ENCODE assay signal across 11 mouse cellular contexts in genomic region chr11:107393154-107393827, GRCm38 (mm10).
A peak's percentile ranks its signal among the peaks of the same experiment; 100 is the strongest.
DNase-seq lines count a peak whose midpoint lies in the region; ATAC-seq and TF ChIP-seq lines count a peak whose summit lies in the region.
"Had no signal": no experiment of that assay in that cellular context is flagged by ENCODE, and none has a peak within 500 bp of the region (broad histone marks: within the 10 kb centered on the region; RNA-seq: fewer than 3 reads in every experiment).

No protein-coding gene starts in this region.

- TF ChIP-seq CTCF in hindbrain, postnatal 0 days (IDR thresholded peaks at IDR 0.05; ENCODE audit: low read depth), result peak; percentile 48
- TF ChIP-seq CTCF in bone marrow, adult 2 months (IDR thresholded peaks at IDR 0.05; ENCODE audit: control insufficient read depth, insufficient read depth, low read length), result peak; percentile 72

- H3K9ac ChIP-seq in hindbrain, postnatal 0 days (replicated peaks; ENCODE audit: low read length), result no peak overlapping the region
- no peak overlapping the region for H3K9ac ChIP-seq in hindbrain, embryonic 16.5 days (ENCODE audit: low read depth, low read length)
- H3K9ac ChIP-seq: neural tube, embryonic 13.5 days had no signal

- no peak for DNase-seq in hindbrain, postnatal 0 days (ENCODE audit: low spot score)
- peak; percentile 64 for DNase-seq in CD4-positive helper T cell, adult 2 months (ENCODE audit: low read depth, low spot score)
- DNase-seq in right cerebral cortex, adult 2 months (ENCODE audit: low spot score in 2 of 2), result no peak
- DNase-seq in left cerebral cortex, postnatal 4 days, result no peak
- DNase-seq in frontal cortex, postnatal 14 days (ENCODE audit: low spot score in 2 of 2), result no peak
- DNase-seq: cerebellum, adult 11-12 months had no signal

- no peak for ATAC-seq in hindbrain, postnatal 0 days
- no peak for ATAC-seq in hindbrain, embryonic 16.5 days
- ATAC-seq in megakaryocyte progenitor cell, adult 5-6 weeks (replicated peaks; ENCODE audit: poor library complexity), result peak; percentile 59

- intact Hi-C loops in left cerebral cortex, postnatal 4 days (cut with DNase I), result no loop called here

- no peak for TF ChIP-seq POLR2A in bone marrow, adult 2 months (IDR thresholded peaks at IDR 0.05; ENCODE audit: borderline replicate concordance, control insufficient read depth, low read depth, low read length)

- H3K9me3 ChIP-seq in hindbrain, postnatal 0 days (ENCODE audit: low read length), result no peaks in the 10 kb centered on the region
- H3K9me3 ChIP-seq in hindbrain, embryonic 16.5 days (ENCODE audit: control insufficient read depth, low read length), result no peaks in the 10 kb centered on the region
- H3K9me3 ChIP-seq: neural tube, embryonic 13.5 days had no signal

- no peak overlapping the region for H3K4me3 ChIP-seq in hindbrain, postnatal 0 days (ENCODE audit: low read length)
- H3K4me3 ChIP-seq in hindbrain, embryonic 16.5 days (ENCODE audit: low read length), result no peak overlapping the region
- H3K4me3 ChIP-seq in bone marrow, adult 2 months (replicated peaks; ENCODE audit: control insufficient read depth, low read depth, low read length), result no peak overlapping the region
- H3K4me3 ChIP-seq: neural tube, embryonic 13.5 days had no signal

- no peak overlapping the region for H3K27ac ChIP-seq in hindbrain, postnatal 0 days
- no peak overlapping the region for H3K27ac ChIP-seq in hindbrain, embryonic 16.5 days (ENCODE audit: low read depth, low read length)
- no peak overlapping the region for H3K27ac ChIP-seq in bone marrow, adult 2 months (ENCODE audit: control insufficient read depth, insufficient read depth, low read depth, low read length, poor library complexity)
- H3K27ac ChIP-seq: macrophage; neural tube, embryonic 13.5 days had no signal

- H3K4me1 ChIP-seq in hindbrain, postnatal 0 days (ENCODE audit: insufficient read depth, low read length), result peaks cover 9% of the 10 kb centered on the region; the same call in 1 of the 2 replicates
- H3K4me1 ChIP-seq in hindbrain, embryonic 16.5 days (ENCODE audit: control insufficient read depth, insufficient read depth, low read depth, low read length), result peaks cover 7% of the 10 kb centered on the region
- H3K4me1 ChIP-seq in bone marrow, adult 2 months (ENCODE audit: control insufficient read depth, insufficient read depth, low read length), result no peaks in the 10 kb centered on the region; the same call in 1 of the 2 replicates

- H3K4me2 ChIP-seq in hindbrain, postnatal 0 days (ENCODE audit: low read depth, low read length), result no peak overlapping the region
- H3K4me2 ChIP-seq in hindbrain, embryonic 16.5 days (ENCODE audit: low read length), result no peak overlapping the region
- H3K4me2 ChIP-seq: neural tube, embryonic 13.5 days had no signal

- WGBS in hindbrain, postnatal 0 days, result 84% methylated on average over 7 of the region's 7 CpGs
- WGBS in hindbrain, embryonic 16.5 days, result 89% methylated on average over 7 of the region's 7 CpGs
- WGBS in bone marrow, adult 2 months, result 57% methylated on average over 7 of the region's 7 CpGs

- no peaks in the 10 kb centered on the region for H3K36me3 ChIP-seq in hindbrain, postnatal 0 days (ENCODE audit: insufficient read depth, low read length)
- H3K36me3 ChIP-seq in hindbrain, embryonic 16.5 days (ENCODE audit: control insufficient read depth, insufficient read depth, low read length), result no peaks in the 10 kb centered on the region
- H3K36me3 ChIP-seq: neural tube, embryonic 13.5 days had no signal

- H3K27me3 ChIP-seq in hindbrain, postnatal 0 days (ENCODE audit: insufficient read depth, low read length), result no peaks in the 10 kb centered on the region
- no peaks in the 10 kb centered on the region for H3K27me3 ChIP-seq in hindbrain, embryonic 16.5 days (replicated peaks; ENCODE audit: control insufficient read depth, insufficient read depth, low read length)
- H3K27me3 ChIP-seq: neural tube, embryonic 13.5 days had no signal
